19 mouse cellular contexts compared by ENCODE assay signal in the genomic region with DNA sequence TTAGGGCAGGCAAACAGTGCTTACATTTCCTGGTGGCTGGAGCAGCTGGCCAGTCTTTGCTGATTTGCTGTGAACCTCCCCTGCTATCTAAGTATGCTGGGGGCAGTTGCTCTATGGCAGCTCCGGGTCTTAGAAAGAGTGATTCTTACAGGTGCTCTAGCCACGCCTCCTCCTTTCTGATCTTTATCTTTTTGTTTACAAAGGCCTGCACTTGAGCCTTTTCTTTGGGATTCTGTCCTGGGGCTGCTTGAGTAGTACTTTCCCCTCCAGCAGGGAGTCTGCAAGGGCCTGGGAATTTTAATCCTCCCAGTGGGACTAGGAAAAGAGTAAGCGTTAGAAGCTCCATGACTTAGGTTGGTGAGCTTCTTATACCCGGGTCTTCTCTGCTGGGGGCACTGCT. TPM values are rescaled to one million over a fixed set of nuclear protein-coding genes. Genes with fewer than 3 reads are reported as not detected.
"Had no signal": no experiment of that assay in that cellular context is flagged by ENCODE, and none has a peak within 500 bp of the region (broad histone marks: within the 10 kb centered on the region; RNA-seq: fewer than 3 reads in every experiment).

No protein-coding gene starts in this region.

- H3K9ac ChIP-seq: limb, embryonic 15.5 days; liver, embryonic 13.5 days; liver, postnatal 0 days; midbrain, embryonic 12.5 days; neural tube, embryonic 13.5 days had no signal

- H3K9me3 ChIP-seq: limb, embryonic 15.5 days; liver, embryonic 13.5 days; megakaryocyte, embryonic 14.5 days; midbrain, embryonic 12.5 days; neural tube, embryonic 13.5 days had no signal

- H3K36me3 ChIP-seq: limb, embryonic 15.5 days; liver, embryonic 13.5 days; midbrain, embryonic 12.5 days; neural tube, embryonic 13.5 days had no signal

- DNase-seq: kidney, postnatal 10 days; kidney, postnatal 4 days; left cerebral cortex, postnatal 4 days; liver, embryonic 13.5 days; liver, postnatal 0 days; retina, postnatal 1 day; right cerebral cortex, postnatal 4 days; spleen, adult 18-20 months; thymus, postnatal 4 days had no signal

- H3K4me2 ChIP-seq: limb, embryonic 15.5 days; liver, embryonic 13.5 days; midbrain, embryonic 12.5 days; neural tube, embryonic 13.5 days had no signal

- ATAC-seq: intestine, postnatal 0 days; liver, postnatal 0 days; lung, postnatal 0 days; midbrain, embryonic 16.5 days had no signal

- H3K4me1 ChIP-seq: neural tube, embryonic 13.5 days had no signal

- H3K27ac ChIP-seq: layer of hippocampus, adult 2 months; limb, embryonic 15.5 days; liver, embryonic 13.5 days; macrophage; midbrain, embryonic 12.5 days; neural tube, embryonic 13.5 days had no signal

- H3K27me3 ChIP-seq: limb, embryonic 15.5 days; midbrain, embryonic 12.5 days; neural tube, embryonic 13.5 days had no signal

- H3K4me3 ChIP-seq: layer of hippocampus, adult 2 months; limb, embryonic 15.5 days; liver, embryonic 13.5 days; megakaryocyte, embryonic 14.5 days; midbrain, embryonic 12.5 days; neural tube, embryonic 13.5 days had no signal

RNA-seq across cellular contexts. Expression of a gene that starts 30.4 kb away (rescaled TPM):
- polyA plus RNA-seq: intestine, postnatal 0 days; limb, embryonic 15.5 days; liver, embryonic 13.5 days; liver, postnatal 0 days; lung, postnatal 0 days; macrophage; midbrain, embryonic 12.5 days; midbrain, embryonic 16.5 days; neural tube, embryonic 13.5 days; stomach, embryonic 16.5 days had no signal
